Mouse (Mus musculus) liver, embryonic 14.5 days (tissue): ENCODE data around the gene Idh2. TPM values are rescaled to one million over a fixed set of nuclear protein-coding genes. Genes with fewer than 3 reads are reported as not detected.
A peak's percentile ranks its signal among the peaks of the same experiment; 100 is the strongest.

Source experiments
- ATAC-seq: fragments of 200-750 bp; cut with Nextera tagmentation; 2 replicates; pipeline ENCODE4 v1.8.0; 2017; ENCODE audit warnings: moderate number of reproducible peaks, mild to moderate bottlenecking, moderate library complexity; ENCODE audit not compliant: insufficient read depth
- DNase-seq, 3 experiments: peaks; one replicate each; pipeline ENCODE4 v3.0.0-alpha.2; 2012 to 2013; ENCODE audit warnings: low read depth in 3 of 3, low spot score in 3 of 3
- H3K27ac ChIP-seq: fragments of 300-500 bp; sonication (generic); 2 replicates; pipeline ENCODE4 v1.5.1; 2014; ENCODE audit warnings: moderate library complexity, mild to moderate bottlenecking, control low read depth, inconsistent platforms
- H3K27me3 ChIP-seq: fragments of 300-500 bp; sonication (generic); 2 replicates; pipeline ENCODE4 v1.6.1; 2014; ENCODE audit warnings: mild to moderate bottlenecking, low read length, moderate library complexity; ENCODE audit not compliant: control insufficient read depth, insufficient read depth
- H3K36me3 ChIP-seq: fragments of 300-500 bp; sonication (generic); replicated peaks from 2 replicates; pipeline ENCODE4 v1.6.1; 2014; ENCODE audit warnings: low read depth; ENCODE audit not compliant: control insufficient read depth, insufficient read depth
- H3K4me1 ChIP-seq, 2 experiments: fragments of 200-500 bp in 1 of 2; fragments of 300-500 bp in 1 of 2; sonication (generic) in 1 of 2; replicated peaks; 2 replicates each; pipeline ENCODE4 v1.6.1; 2012 to 2014; ENCODE audit warnings: antibody characterized with exemption in 1 of 2, inconsistent platforms in 1 of 2, low read length in 1 of 2; ENCODE audit not compliant: control insufficient read depth in 2 of 2, insufficient read depth in 2 of 2
- H3K4me2 ChIP-seq: fragments of 300-500 bp; sonication (generic); 2 replicates; pipeline ENCODE4 v1.6.1; 2014; ENCODE audit warnings: low read depth, mild to moderate bottlenecking, control low read depth, moderate library complexity
- H3K4me3 ChIP-seq, 2 experiments: fragments of 200-500 bp in 1 of 2; fragments of 300-500 bp in 1 of 2; sonication (generic) in 1 of 2; 2 replicates each; pipeline ENCODE4 v1.5.1; 2012 to 2014; ENCODE audit warnings: low read depth in 2 of 2, low read length in 2 of 2, mild to moderate bottlenecking in 2 of 2, control low read depth in 1 of 2, inconsistent platforms in 1 of 2, moderate library complexity in 1 of 2; ENCODE audit not compliant: insufficient read depth in 1 of 2
- H3K9ac ChIP-seq: fragments of 300-500 bp; sonication (generic); replicated peaks from 2 replicates; pipeline ENCODE4 v1.6.1; 2014; ENCODE audit warnings: mild to moderate bottlenecking, control low read depth, moderate library complexity
- H3K9me3 ChIP-seq: fragments of 300-500 bp; sonication (generic); 2 replicates; pipeline ENCODE4 v1.6.1; 2016; ENCODE audit warnings: low read length, mixed read lengths; ENCODE audit not compliant: control insufficient read depth
- CTCF ChIP-seq: IDR thresholded peaks from 2 replicates; pipeline ENCODE4 v1.5.1; 2016; ENCODE audit warnings: antibody characterized with exemption, low read depth, control low read depth
- EP300 ChIP-seq: IDR thresholded peaks from 2 replicates; pipeline ENCODE4 v1.6.1; 2016; ENCODE audit warnings: antibody characterized with exemption, low read depth
- WGBS: fragments of 180-500 bp; shearing (Covaris S2); extraction: QIAGEN DNeasy Blood & Tissue Kit; methylation state at CpG from one replicate; pipeline ENCODE4 v1.1.7; 2014; ENCODE audit not compliant: insufficient replicate concordance; 5-methylcytosine and 5-hydroxymethylcytosine counted together
- polyA plus RNA-seq, 2 experiments: library from polyadenylated mRNA; depleted of rRNA in 1 of 2; stranded (reverse) in 1 of 2; unstranded in 1 of 2; fragments of >200 nt; fragmentation: Nextera tagmentation in 1 of 2; extraction: Ambion mirVana in 1 of 2; gene quantifications; 2 replicates each; pipeline versions ENCODE4 v1.2.1 to v1.2.3; 2012 to 2014

The Idh2 gene
- polyA plus RNA-seq, 2 experiments = 88.2 to 128 TPM

- H3K27me3 ChIP-seq = no peaks in the 10 kb centered on the region
- 10% methylated on average over 14 of the region's 14 CpGs for WGBS
- H3K4me2 ChIP-seq = peak overlapping the region; percentile 18
- ATAC-seq = peak; percentile 32; the same call in 1 of the 2 replicates
- no peaks in the 10 kb centered on the region for H3K9me3 ChIP-seq
- TF ChIP-seq EP300 (no peak), CTCF (peak; percentile 16; the same call in 1 of the 2 replicates)
- H3K4me1 ChIP-seq = peaks cover 15 to 39% of the 10 kb centered on the region in 2 experiments
- H3K4me3 ChIP-seq = no peak overlapping the region
- no peaks in the 10 kb centered on the region for H3K36me3 ChIP-seq
- DNase-seq = peak in 1 of 3 experiments; percentile 22
- H3K27ac ChIP-seq = no peak overlapping the region
- no peak overlapping the region for H3K9ac ChIP-seq
These were observed 36.3 kb downstream of the Idh2 start for GRCm38 (mm10) chr7:80078792-80079301.

GRCm38 (mm10) chr7:80077801-80078200, 37.4 kb downstream of the Idh2 start:
- H3K4me1 ChIP-seq = peaks cover 15 to 42% of the 10 kb centered on the region in 2 experiments
- H3K27ac ChIP-seq = no peak overlapping the region
- no peak for ATAC-seq
- WGBS = 51% methylated on average over 9 of the region's 9 CpGs
- TF ChIP-seq CTCF (no peak), EP300 (no peak)
- no peaks in the 10 kb centered on the region for H3K36me3 ChIP-seq
- no peak overlapping the region for H3K4me2 ChIP-seq
- no peaks in the 10 kb centered on the region for H3K27me3 ChIP-seq
- no peaks in the 10 kb centered on the region for H3K9me3 ChIP-seq
- H3K9ac ChIP-seq = no peak overlapping the region
- no peak overlapping the region for H3K4me3 ChIP-seq
- DNase-seq = no peak

- TF ChIP-seq CTCF (no peak), EP300 (no peak)
- Histone ChIP-seq H3K9me3 (no peaks in the 10 kb centered on the region), H3K4me2 (no peak overlapping the region), H3K27me3 (no peaks in the 10 kb centered on the region), H3K4me3 (no peak overlapping the region), H3K4me1 (peaks cover 15 to 42% of the 10 kb centered on the region in 2 experiments), H3K27ac (no peak overlapping the region), H3K36me3 (no peaks in the 10 kb centered on the region), H3K9ac (no peak overlapping the region)
- ATAC-seq (no peak), DNase-seq (no peak)
- 52% methylated on average over 6 of the region's 6 CpGs for WGBS
These were observed 38.1 kb downstream of the Idh2 start for GRCm38 (mm10) chr7:80076961-80077716.

- H3K4me2 ChIP-seq = no peak overlapping the region
- H3K9ac ChIP-seq = no peak overlapping the region; the same call in 1 of the 2 replicates
- 30% methylated on average over 4 of the region's 4 CpGs for WGBS
- TF ChIP-seq CTCF (no peak), EP300 (no peak)
- no peak for DNase-seq
- no peaks in the 10 kb centered on the region for H3K9me3 ChIP-seq
- peaks cover 15 to 42% of the 10 kb centered on the region in 2 experiments for H3K4me1 ChIP-seq
- no peaks in the 10 kb centered on the region for H3K36me3 ChIP-seq
- H3K4me3 ChIP-seq = no peak overlapping the region
- no peaks in the 10 kb centered on the region for H3K27me3 ChIP-seq
- no peak overlapping the region for H3K27ac ChIP-seq
- no peak for ATAC-seq
These were observed 39.1 kb downstream of the Idh2 start for GRCm38 (mm10) chr7:80075946-80076583.

GRCm38 (mm10) chr7:80074921-80075441, 40.2 kb downstream of the Idh2 start:
- Histone ChIP-seq H3K27ac (no peak overlapping the region), H3K4me1 (peaks cover 15 to 45% of the 10 kb centered on the region in 2 experiments), H3K36me3 (no peaks in the 10 kb centered on the region), H3K27me3 (no peaks in the 10 kb centered on the region), H3K4me2 (no peak overlapping the region), H3K9ac (no peak overlapping the region), H3K4me3 (no peak overlapping the region), H3K9me3 (no peaks in the 10 kb centered on the region)
- TF ChIP-seq CTCF (peak; percentile 41), EP300 (no peak)
- ATAC-seq (peak; percentile 72), DNase-seq (peak; percentile 52 to 62 (median 55))
- WGBS = 12% methylated on average over 5 of the region's 5 CpGs
